Mouse (Mus musculus): ENCODE data around the gene Bicdl2. TPM values are rescaled to one million over a fixed set of nuclear protein-coding genes. Genes with fewer than 3 reads are reported as not detected.
A peak's percentile ranks its signal among the peaks of the same experiment; 100 is the strongest.

Gene Bicdl2
- polyA plus RNA-seq, 1 experiment from 2014 or later: 0.40 TPM

GRCm38 (mm10) chr17:23658450-23658849, 1.9 kb upstream of the Bicdl2 start:
- DNase-seq (ENCODE audit: low spot score): no peak
- Histone ChIP-seq H3K4me1 (peaks cover 7% of the 10 kb centered on the region; the same call in 1 of the 2 replicates), H3K9me3 (no peaks in the 10 kb centered on the region), H3K36me3 (no peaks in the 10 kb centered on the region), H3K27ac (no peak overlapping the region), H3K4me3 (no peak overlapping the region), H3K27me3 (ENCODE audit: insufficient read depth, poor library complexity, severe bottlenecking) (peaks cover 65% of the 10 kb centered on the region)
- 78% methylated on average over 3 of the region's 3 CpGs for WGBS

- H3K4me1 ChIP-seq: peaks cover 14% of the 10 kb centered on the region
- 5% methylated on average over 14 of the region's 14 CpGs for WGBS
- no peak for DNase-seq (ENCODE audit: low spot score)
- H3K36me3 ChIP-seq: no peaks in the 10 kb centered on the region
- H3K9me3 ChIP-seq: no peaks in the 10 kb centered on the region
- no peak overlapping the region for H3K27ac ChIP-seq
- peaks cover 64% of the 10 kb centered on the region for H3K27me3 ChIP-seq (ENCODE audit: insufficient read depth, poor library complexity, severe bottlenecking)
- peak overlapping the region; percentile 33 for H3K4me3 ChIP-seq
These were observed 532 bp downstream of the Bicdl2 start for GRCm38 (mm10) chr17:23660876-23661200.

- no peaks in the 10 kb centered on the region for H3K9me3 ChIP-seq
- H3K27me3 ChIP-seq (ENCODE audit: insufficient read depth, poor library complexity, severe bottlenecking): peaks cover 64% of the 10 kb centered on the region
- H3K27ac ChIP-seq: no peak overlapping the region
- H3K4me1 ChIP-seq: peaks cover 16% of the 10 kb centered on the region
- H3K4me3 ChIP-seq: no peak overlapping the region
- WGBS: 2% methylated on average over 9 of the region's 9 CpGs
- peaks cover 5% of the 10 kb centered on the region for H3K36me3 ChIP-seq
- DNase-seq (ENCODE audit: low spot score): no peak
These were observed 1.2 kb downstream of the Bicdl2 start for GRCm38 (mm10) chr17:23661526-23661925.

GRCm38 (mm10) chr17:23664556-23665021, 4.3 kb downstream of the Bicdl2 start:
- H3K36me3 ChIP-seq: peaks cover 34% of the 10 kb centered on the region
- no peak for DNase-seq (ENCODE audit: low spot score)
- 16% methylated on average over 5 of the region's 5 CpGs for WGBS
- H3K27me3 ChIP-seq (ENCODE audit: insufficient read depth, poor library complexity, severe bottlenecking): peaks cover 43% of the 10 kb centered on the region
- peaks cover 16% of the 10 kb centered on the region for H3K4me1 ChIP-seq
- H3K4me3 ChIP-seq: no peak overlapping the region
- H3K9me3 ChIP-seq: no peaks in the 10 kb centered on the region
- H3K27ac ChIP-seq: no peak overlapping the region

GRCm38 (mm10) chr17:23665511-23665910, 5.2 kb downstream of the Bicdl2 start:
- peaks cover 34% of the 10 kb centered on the region for H3K27me3 ChIP-seq (ENCODE audit: insufficient read depth, poor library complexity, severe bottlenecking)
- WGBS: 81% methylated on average over 14 of the region's 14 CpGs
- DNase-seq (ENCODE audit: low spot score): no peak
- no peaks in the 10 kb centered on the region for H3K9me3 ChIP-seq
- H3K4me1 ChIP-seq: peaks cover 13% of the 10 kb centered on the region
- peaks cover 44% of the 10 kb centered on the region for H3K36me3 ChIP-seq
- H3K4me3 ChIP-seq: no peak overlapping the region
- no peak overlapping the region for H3K27ac ChIP-seq

- WGBS: 88% methylated on average over 7 of the region's 7 CpGs
- H3K4me1 ChIP-seq: peaks cover 24% of the 10 kb centered on the region
- no peak overlapping the region for H3K4me3 ChIP-seq
- DNase-seq (ENCODE audit: low spot score): no peak
- no peaks in the 10 kb centered on the region for H3K9me3 ChIP-seq
- no peak overlapping the region for H3K27ac ChIP-seq
- peaks cover 9% of the 10 kb centered on the region; the same call in 1 of the 2 replicates for H3K27me3 ChIP-seq (ENCODE audit: insufficient read depth, poor library complexity, severe bottlenecking)
- peaks cover 54% of the 10 kb centered on the region for H3K36me3 ChIP-seq
These were observed 10.3 kb downstream of the Bicdl2 start for GRCm38 (mm10) chr17:23670516-23671074.

- H3K9me3 ChIP-seq: no peaks in the 10 kb centered on the region
- 78% methylated on average over 3 of the region's 3 CpGs for WGBS
- peaks cover 50% of the 10 kb centered on the region for H3K36me3 ChIP-seq
- peaks cover 10% of the 10 kb centered on the region; the same call in 1 of the 2 replicates for H3K27me3 ChIP-seq (ENCODE audit: insufficient read depth, poor library complexity, severe bottlenecking)
- H3K4me3 ChIP-seq: no peak overlapping the region
- H3K27ac ChIP-seq: no peak overlapping the region
- H3K4me1 ChIP-seq: peaks cover 29% of the 10 kb centered on the region
- DNase-seq (ENCODE audit: low spot score): no peak
These were observed 11.2 kb downstream of the Bicdl2 start for GRCm38 (mm10) chr17:23671519-23671918.

GRCm38 (mm10) chr17:23672761-23673160, 12.5 kb downstream of the Bicdl2 start:
- WGBS: 63% methylated on average over 3 of the region's 3 CpGs
- H3K4me1 ChIP-seq: peaks cover 37% of the 10 kb centered on the region
- H3K27me3 ChIP-seq (ENCODE audit: insufficient read depth, poor library complexity, severe bottlenecking): peaks cover 10% of the 10 kb centered on the region; the same call in 1 of the 2 replicates
- peaks cover 37% of the 10 kb centered on the region for H3K36me3 ChIP-seq
- no peak overlapping the region for H3K27ac ChIP-seq
- no peaks in the 10 kb centered on the region for H3K9me3 ChIP-seq
- DNase-seq (ENCODE audit: low spot score): no peak
- peak overlapping the region; percentile 72 for H3K4me3 ChIP-seq

GRCm38 (mm10) chr17:23673424-23674073, 13.2 kb downstream of the Bicdl2 start, which contains the start of the genes Hcfc1r1 and Thoc6:
Gene Hcfc1r1 (plus strand): TSS chr17:23673596.
Gene Thoc6 (minus strand): TSS chr17:23673882.
- Histone ChIP-seq H3K36me3 (peaks cover 30% of the 10 kb centered on the region), H3K27me3 (ENCODE audit: insufficient read depth, poor library complexity, severe bottlenecking) (peaks cover 14% of the 10 kb centered on the region), H3K27ac (peak within 1 kb of the TSS; percentile 90), H3K9me3 (no peaks in the 10 kb centered on the region), H3K4me3 (peak within 1 kb of the TSS; percentile 72), H3K4me1 (peaks cover 37% of the 10 kb centered on the region)
- under 1% methylated on average over 45 of the region's 45 CpGs for WGBS
- peak; percentile 98 for DNase-seq (ENCODE audit: low spot score)

GRCm38 (mm10) chr17:23674271-23674952, 14.1 kb downstream of the Bicdl2 start:
- no peak for DNase-seq (ENCODE audit: low spot score)
- Histone ChIP-seq H3K4me1 (peaks cover 41% of the 10 kb centered on the region), H3K36me3 (peaks cover 21% of the 10 kb centered on the region), H3K4me3 (peak overlapping the region; percentile 72), H3K27me3 (ENCODE audit: insufficient read depth, poor library complexity, severe bottlenecking) (peaks cover 22% of the 10 kb centered on the region), H3K27ac (peak overlapping the region; percentile 90), H3K9me3 (no peaks in the 10 kb centered on the region)
- WGBS: 22% methylated on average over 9 of the region's 9 CpGs

- peak overlapping the region; percentile 90 for H3K27ac ChIP-seq
- H3K36me3 ChIP-seq: peaks cover 15% of the 10 kb centered on the region
- H3K4me1 ChIP-seq: peaks cover 44% of the 10 kb centered on the region
- peaks cover 30% of the 10 kb centered on the region for H3K27me3 ChIP-seq (ENCODE audit: insufficient read depth, poor library complexity, severe bottlenecking)
- H3K9me3 ChIP-seq: no peaks in the 10 kb centered on the region
- H3K4me3 ChIP-seq: peak overlapping the region; percentile 72
- no peak for DNase-seq (ENCODE audit: low spot score)
- WGBS: 9% methylated on average over 5 of the region's 5 CpGs
These were observed 14.8 kb downstream of the Bicdl2 start for GRCm38 (mm10) chr17:23675127-23675526.

GRCm38 (mm10) chr17:23675564-23676281, 15.4 kb downstream of the Bicdl2 start:
- H3K27ac ChIP-seq: peak overlapping the region; percentile 90
- no peak for DNase-seq (ENCODE audit: low spot score)
- peaks cover 44% of the 10 kb centered on the region for H3K4me1 ChIP-seq
- H3K27me3 ChIP-seq (ENCODE audit: insufficient read depth, poor library complexity, severe bottlenecking): peaks cover 36% of the 10 kb centered on the region
- WGBS: 7% methylated on average over 15 of the region's 15 CpGs
- no peaks in the 10 kb centered on the region for H3K9me3 ChIP-seq
- peak overlapping the region; percentile 72 for H3K4me3 ChIP-seq
- peaks cover 9% of the 10 kb centered on the region; the same call in 1 of the 2 replicates for H3K36me3 ChIP-seq

Data from heart, embryonic 10.5 days (tissue).